Mouse (Mus musculus) testis, postnatal 10 days (tissue): ENCODE results near the gene Tkt.
A peak's percentile ranks its signal among the peaks of the same experiment; 100 is the strongest.

Source experiments
- DNase-seq: peaks from one replicate; pipeline ENCODE4 v3.0.0; 2021; ENCODE audit warnings: low spot score

Gene Tkt

GRCm38 (mm10) chr14:30585323-30585722 is 37.2 kb downstream of the Tkt start:
- no peak for DNase-seq

- DNase-seq = no peak
Observed at GRCm38 (mm10) chr14:30586780-30587461, 38.8 kb downstream of the Tkt start.

GRCm38 (mm10) chr14:30590041-30590645 is 42.0 kb downstream of the Tkt start:
- no peak for DNase-seq

- DNase-seq = no peak
Observed at GRCm38 (mm10) chr14:30590918-30591317, 42.8 kb downstream of the Tkt start.

GRCm38 (mm10) chr14:30591417-30591816 is 43.3 kb downstream of the Tkt start:
- peak; percentile 93 for DNase-seq

- peak; percentile 73 for DNase-seq
Observed at GRCm38 (mm10) chr14:30593279-30594091, 45.3 kb downstream of the Tkt start.

GRCm38 (mm10) chr14:30594092-30594695 is 46.0 kb downstream of the Tkt start:
- no peak for DNase-seq

- DNase-seq = no peak
Observed at GRCm38 (mm10) chr14:30595576-30596313, 47.6 kb downstream of the Tkt start.

GRCm38 (mm10) chr14:30596407-30596806 is 48.2 kb downstream of the Tkt start:
- DNase-seq = no peak

- DNase-seq = no peak
Observed at GRCm38 (mm10) chr14:30597142-30597541, 49.0 kb downstream of the Tkt start.

- no peak for DNase-seq
Observed at GRCm38 (mm10) chr14:30606817-30607216, 58.7 kb downstream of the Tkt start.

GRCm38 (mm10) chr14:30607696-30608095 is 59.5 kb downstream of the Tkt start:
- DNase-seq = no peak

- no peak for DNase-seq
Observed at GRCm38 (mm10) chr14:30608176-30608575, 60.0 kb downstream of the Tkt start.

GRCm38 (mm10) chr14:30609499-30609898 is 61.3 kb downstream of the Tkt start:
- DNase-seq = no peak

GRCm38 (mm10) chr14:30610304-30610703 is 62.1 kb downstream of the Tkt start:
- DNase-seq = no peak

- DNase-seq = no peak
Observed at GRCm38 (mm10) chr14:30610940-30611339, 62.8 kb downstream of the Tkt start.

GRCm38 (mm10) chr14:30612523-30612922 is 64.4 kb downstream of the Tkt start:
- DNase-seq = peak; percentile 96

GRCm38 (mm10) chr14:30612962-30613715 is 65.0 kb downstream of the Tkt start:
- no peak for DNase-seq

GRCm38 (mm10) chr14:30616751-30617150 is 68.6 kb downstream of the Tkt start:
- no peak for DNase-seq

- no peak for DNase-seq
Observed at GRCm38 (mm10) chr14:30618746-30619275, 70.7 kb downstream of the Tkt start.
